Mouse (Mus musculus) heart, embryonic 12.5 days (tissue): Measurements from ENCODE around the gene Ints3. TPM values are rescaled to one million over a fixed set of nuclear protein-coding genes. Genes with fewer than 3 reads are reported as not detected.
A peak's percentile ranks its signal among the peaks of the same experiment; 100 is the strongest.

ENCODE experiments used
- ATAC-seq: fragments of 200-750 bp; cut with Nextera tagmentation; 2 replicates; pipeline ENCODE4 v1.8.0; 2017; ENCODE audit warnings: moderate TSS enrichment, moderate library complexity; ENCODE audit not compliant: insufficient number of reproducible peaks, low FRiP score
- H3K27ac ChIP-seq: fragments of 300-500 bp; sonication (generic); 2 replicates; pipeline ENCODE4 v1.5.1; 2016; ENCODE audit warnings: mild to moderate bottlenecking, moderate library complexity; ENCODE audit not compliant: poor library complexity, severe bottlenecking
- H3K27me3 ChIP-seq: fragments of 300-500 bp; sonication (generic); replicated peaks from 2 replicates; pipeline ENCODE4 v1.6.1; 2016; ENCODE audit warnings: mild to moderate bottlenecking, moderate library complexity
- H3K36me3 ChIP-seq: fragments of 300-500 bp; sonication (generic); 2 replicates; pipeline ENCODE4 v1.6.1; 2016; ENCODE audit warnings: mild to moderate bottlenecking, moderate library complexity
- H3K4me1 ChIP-seq: fragments of 300-500 bp; sonication (generic); replicated peaks from 2 replicates; pipeline ENCODE4 v1.6.1; 2016; ENCODE audit warnings: mild to moderate bottlenecking
- H3K4me2 ChIP-seq: fragments of 300-500 bp; sonication (generic); 2 replicates; pipeline ENCODE4 v1.6.1; 2016; ENCODE audit warnings: mild to moderate bottlenecking, moderate library complexity
- H3K4me3 ChIP-seq: fragments of 300-500 bp; sonication (generic); 2 replicates; pipeline ENCODE4 v1.5.1; 2016; ENCODE audit warnings: mild to moderate bottlenecking
- H3K9ac ChIP-seq: fragments of 300-500 bp; sonication (generic); 2 replicates; pipeline ENCODE4 v1.6.1; 2016; ENCODE audit warnings: mild to moderate bottlenecking, moderate library complexity
- H3K9me3 ChIP-seq: fragments of 300-500 bp; sonication (generic); replicated peaks from 2 replicates; pipeline ENCODE4 v1.6.1; 2016; ENCODE audit warnings: mild to moderate bottlenecking, moderate library complexity
- WGBS: fragments of 180-500 bp; shearing (Covaris S2); methylation state at CpG from one replicate; pipeline ENCODE4 v1.1.7; 2016; 5-methylcytosine and 5-hydroxymethylcytosine counted together
- polyA plus RNA-seq: library from polyadenylated mRNA; unstranded; fragments of >200 nt; fragmentation: Nextera tagmentation; extraction: Ambion mirVana; gene quantifications from 2 replicates; pipeline ENCODE4 v1.2.1, GENCODE M21; 2016

Ints3 gene
- polyA plus RNA-seq, 1 experiment from 2014 or later: 32.2 TPM

- no peaks in the 10 kb centered on the region for H3K9me3 ChIP-seq
- H3K4me3 ChIP-seq: no peak overlapping the region
- peaks cover 32% of the 10 kb centered on the region for H3K4me1 ChIP-seq
- no peak overlapping the region for H3K9ac ChIP-seq
- no peaks in the 10 kb centered on the region for H3K27me3 ChIP-seq
- no peak for ATAC-seq
- 59% methylated on average over 4 of the region's 4 CpGs for WGBS
- H3K27ac ChIP-seq: no peak overlapping the region
- no peak overlapping the region for H3K4me2 ChIP-seq
- H3K36me3 ChIP-seq: peaks cover 65% of the 10 kb centered on the region
Measured at GRCm38 (mm10) chr3:90391004-90391403, 42.4 kb downstream of the Ints3 start.

GRCm38 (mm10) chr3:90389511-90390490 is 43.6 kb downstream of the Ints3 start, which contains the start of gene Slc27a3:
Gene Slc27a3, minus strand, starts transcription at chr3:90389938.
- Histone ChIP-seq H3K9me3 (no peaks in the 10 kb centered on the region), H3K27ac (peak within 1 kb of the TSS; percentile 55), H3K36me3 (peaks cover 58% of the 10 kb centered on the region), H3K4me3 (peak within 1 kb of the TSS; percentile 64), H3K4me2 (peak within 1 kb of the TSS; percentile 96), H3K4me1 (peaks cover 32% of the 10 kb centered on the region), H3K27me3 (no peaks in the 10 kb centered on the region), H3K9ac (peak within 1 kb of the TSS; percentile 84)
- WGBS: 3% methylated on average over 54 of the region's 55 CpGs
- peak; percentile 49 for ATAC-seq

GRCm38 (mm10) chr3:90388726-90389510 is 44.5 kb downstream of the Ints3 start:
- peak overlapping the region; percentile 64 for H3K4me3 ChIP-seq
- peak overlapping the region; percentile 55 for H3K27ac ChIP-seq
- peaks cover 51% of the 10 kb centered on the region for H3K36me3 ChIP-seq
- WGBS: 5% methylated on average over 53 of the region's 53 CpGs
- H3K27me3 ChIP-seq: no peaks in the 10 kb centered on the region
- H3K4me1 ChIP-seq: peaks cover 32% of the 10 kb centered on the region
- peak overlapping the region; percentile 96 for H3K4me2 ChIP-seq
- ATAC-seq: peak; percentile 52
- H3K9ac ChIP-seq: peak overlapping the region; percentile 84
- no peaks in the 10 kb centered on the region for H3K9me3 ChIP-seq

- peaks cover 32% of the 10 kb centered on the region for H3K4me1 ChIP-seq
- peak overlapping the region; percentile 96 for H3K4me2 ChIP-seq
Measured at GRCm38 (mm10) chr3:90388192-90388591, 45.2 kb downstream of the Ints3 start.

GRCm38 (mm10) chr3:90387483-90387882 is 45.9 kb downstream of the Ints3 start:
- WGBS: 51% methylated on average over 11 of the region's 11 CpGs
- no peaks in the 10 kb centered on the region for H3K9me3 ChIP-seq
- peak overlapping the region; percentile 96 for H3K4me2 ChIP-seq
- peaks cover 36% of the 10 kb centered on the region for H3K36me3 ChIP-seq
- no peak for ATAC-seq
- no peak overlapping the region; the same call in 1 of the 2 replicates for H3K4me3 ChIP-seq
- peaks cover 32% of the 10 kb centered on the region for H3K4me1 ChIP-seq
- no peaks in the 10 kb centered on the region for H3K27me3 ChIP-seq
- no peak overlapping the region for H3K27ac ChIP-seq
- H3K9ac ChIP-seq: no peak overlapping the region

More at GRCm38 (mm10) chr3:90388192-90388591, 45.2 kb downstream of the Ints3 start:
- Histone ChIP-seq H3K9me3 (no peaks in the 10 kb centered on the region), H3K9ac (peak overlapping the region; percentile 84; the same call in 1 of the 2 replicates), H3K36me3 (peaks cover 44% of the 10 kb centered on the region), H3K4me3 (peak overlapping the region; percentile 64; the same call in 1 of the 2 replicates), H3K27ac (no peak overlapping the region), H3K27me3 (no peaks in the 10 kb centered on the region)
- no peak for ATAC-seq
- 83% methylated on average over 4 of the region's 4 CpGs for WGBS

- 87% methylated on average over 10 of the region's 10 CpGs for WGBS
- no peak for ATAC-seq
Measured at GRCm38 (mm10) chr3:90386817-90387216, 46.6 kb downstream of the Ints3 start.

GRCm38 (mm10) chr3:90384851-90385375 is 48.5 kb downstream of the Ints3 start:
- ATAC-seq: no peak

More at GRCm38 (mm10) chr3:90386817-90387216, 46.6 kb downstream of the Ints3 start:
- no peaks in the 10 kb centered on the region for H3K9me3 ChIP-seq
- H3K36me3 ChIP-seq: peaks cover 30% of the 10 kb centered on the region
- H3K9ac ChIP-seq: no peak overlapping the region
- H3K27me3 ChIP-seq: no peaks in the 10 kb centered on the region
- H3K4me3 ChIP-seq: no peak overlapping the region
- no peak overlapping the region for H3K4me2 ChIP-seq
- H3K27ac ChIP-seq: no peak overlapping the region
- peaks cover 32% of the 10 kb centered on the region for H3K4me1 ChIP-seq

GRCm38 (mm10) chr3:90383690-90384089 is 49.7 kb downstream of the Ints3 start:
- Histone ChIP-seq H3K9ac (no peak overlapping the region), H3K27ac (no peak overlapping the region), H3K9me3 (no peaks in the 10 kb centered on the region), H3K36me3 (peaks cover 19% of the 10 kb centered on the region), H3K4me1 (peaks cover 17% of the 10 kb centered on the region), H3K4me3 (no peak overlapping the region), H3K4me2 (no peak overlapping the region), H3K27me3 (no peaks in the 10 kb centered on the region)
- 90% methylated on average over 4 of the region's 4 CpGs for WGBS
- ATAC-seq: no peak

More at GRCm38 (mm10) chr3:90384851-90385375, 48.5 kb downstream of the Ints3 start:
- 69% methylated on average over 7 of the region's 7 CpGs for WGBS
- Histone ChIP-seq H3K27me3 (no peaks in the 10 kb centered on the region), H3K9ac (no peak overlapping the region), H3K4me3 (no peak overlapping the region), H3K4me1 (peaks cover 25% of the 10 kb centered on the region), H3K27ac (no peak overlapping the region), H3K4me2 (no peak overlapping the region), H3K36me3 (peaks cover 19% of the 10 kb centered on the region), H3K9me3 (no peaks in the 10 kb centered on the region)

- WGBS: 54% methylated on average over 11 of the region's 11 CpGs
- ATAC-seq: no peak
- H3K36me3 ChIP-seq: peaks cover 13% of the 10 kb centered on the region
- no peak overlapping the region for H3K27ac ChIP-seq
- no peak overlapping the region for H3K9ac ChIP-seq
- no peaks in the 10 kb centered on the region for H3K27me3 ChIP-seq
- H3K4me3 ChIP-seq: no peak overlapping the region
- no peaks in the 10 kb centered on the region for H3K9me3 ChIP-seq
- H3K4me1 ChIP-seq: no peaks in the 10 kb centered on the region
- no peak overlapping the region for H3K4me2 ChIP-seq
Measured at GRCm38 (mm10) chr3:90381727-90382126, 51.7 kb downstream of the Ints3 start.

- no peak overlapping the region for H3K27ac ChIP-seq
- ATAC-seq: no peak
- no peak overlapping the region for H3K9ac ChIP-seq
- H3K4me1 ChIP-seq: peaks cover 8% of the 10 kb centered on the region
- 81% methylated on average over 5 of the region's 5 CpGs for WGBS
- H3K27me3 ChIP-seq: no peaks in the 10 kb centered on the region
- no peaks in the 10 kb centered on the region for H3K9me3 ChIP-seq
- H3K4me3 ChIP-seq: no peak overlapping the region
- no peak overlapping the region for H3K4me2 ChIP-seq
- no peaks in the 10 kb centered on the region for H3K36me3 ChIP-seq
Measured at GRCm38 (mm10) chr3:90378496-90378895, 54.9 kb downstream of the Ints3 start.
